Mouse (Mus musculus) gastrocnemius, postnatal 14 days (tissue): ENCODE measurements around the gene Ltbp1. TPM values are rescaled to one million over a fixed set of nuclear protein-coding genes. Genes with fewer than 3 reads are reported as not detected.

Experiments used
- DNase-seq: peaks from one replicate; pipeline ENCODE4 v3.0.0; 2021; ENCODE audit warnings: mixed read lengths
- intact Hi-C: fragments of 180-260 bp; cut with DNase I; formaldehyde crosslinking; loops from one replicate; pipeline ENCODE4 v1.15.1; 2025; ENCODE audit warnings: low total_unique reads
- total RNA-seq, 2 experiments: library from RNA; stranded (reverse); gene quantifications; 2 replicates each; pipeline ENCODE4 v1.2.3; 2021

The Ltbp1 gene
- total RNA-seq, 2 experiments from 2014 or later: 18.4 to 18.7 TPM

DNA sequence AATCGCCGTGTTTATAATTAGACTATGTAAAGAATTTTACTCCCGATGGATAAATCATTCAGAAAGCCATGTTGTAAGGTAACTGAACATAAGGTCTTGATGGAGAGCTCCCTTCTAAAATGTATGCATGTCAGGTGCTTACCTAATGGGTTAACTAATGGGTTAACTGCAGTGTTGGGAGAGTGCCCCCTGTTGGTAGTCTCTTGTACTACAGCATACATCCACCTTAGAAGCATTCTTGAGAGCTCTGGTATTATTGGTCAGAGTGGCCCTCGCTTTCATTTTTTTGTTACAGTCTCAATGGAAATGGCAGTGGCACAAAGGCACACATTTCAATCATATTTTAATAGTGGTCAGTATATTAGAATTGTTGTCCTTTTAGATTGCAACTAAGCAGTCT, 364.8 kb downstream of the Ltbp1 start:
- no peak for DNase-seq
- intact Hi-C loops: no loop called here

DNA sequence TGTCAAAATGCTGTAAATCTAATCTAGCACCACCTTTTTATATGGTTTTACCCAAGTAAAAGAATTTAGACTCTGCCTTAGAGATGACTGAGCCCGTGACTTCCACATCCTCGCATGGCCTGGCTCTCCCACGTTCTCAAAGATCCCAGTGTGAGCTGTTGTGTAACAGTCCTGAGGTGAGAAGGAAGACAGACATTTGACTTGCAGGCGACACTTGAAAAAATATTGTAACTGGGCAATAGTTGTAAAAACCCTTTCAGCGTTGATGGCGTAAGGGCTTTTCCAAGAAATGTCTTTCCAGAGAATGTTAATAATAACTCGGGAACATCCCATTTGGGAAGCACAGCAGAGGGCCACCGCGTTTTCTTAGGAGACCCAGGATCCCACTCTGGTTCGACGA, 366.3 kb downstream of the Ltbp1 start:
- intact Hi-C loops: no loop called here
- no peak for DNase-seq

DNA sequence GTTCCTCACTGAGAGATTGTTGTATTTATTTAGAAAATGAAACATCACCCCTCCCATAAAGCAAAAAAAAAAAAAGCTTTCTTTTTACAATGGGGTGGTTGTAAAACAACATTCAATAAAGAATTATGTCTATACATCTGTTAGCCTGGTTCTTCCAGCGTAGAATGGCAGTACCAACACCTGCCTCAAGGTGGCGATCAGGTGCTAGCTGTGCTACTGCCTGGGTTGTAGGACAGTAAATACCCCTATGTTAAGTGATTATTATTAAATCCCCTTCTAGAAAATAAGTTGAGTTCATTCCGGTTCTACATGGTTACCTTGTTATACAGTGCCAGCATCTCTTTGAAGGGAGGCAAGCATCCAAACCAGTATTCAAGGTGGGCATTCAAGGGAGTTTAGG, 367.0 kb downstream of the Ltbp1 start:
- DNase-seq: peak; percentile 19

DNA sequence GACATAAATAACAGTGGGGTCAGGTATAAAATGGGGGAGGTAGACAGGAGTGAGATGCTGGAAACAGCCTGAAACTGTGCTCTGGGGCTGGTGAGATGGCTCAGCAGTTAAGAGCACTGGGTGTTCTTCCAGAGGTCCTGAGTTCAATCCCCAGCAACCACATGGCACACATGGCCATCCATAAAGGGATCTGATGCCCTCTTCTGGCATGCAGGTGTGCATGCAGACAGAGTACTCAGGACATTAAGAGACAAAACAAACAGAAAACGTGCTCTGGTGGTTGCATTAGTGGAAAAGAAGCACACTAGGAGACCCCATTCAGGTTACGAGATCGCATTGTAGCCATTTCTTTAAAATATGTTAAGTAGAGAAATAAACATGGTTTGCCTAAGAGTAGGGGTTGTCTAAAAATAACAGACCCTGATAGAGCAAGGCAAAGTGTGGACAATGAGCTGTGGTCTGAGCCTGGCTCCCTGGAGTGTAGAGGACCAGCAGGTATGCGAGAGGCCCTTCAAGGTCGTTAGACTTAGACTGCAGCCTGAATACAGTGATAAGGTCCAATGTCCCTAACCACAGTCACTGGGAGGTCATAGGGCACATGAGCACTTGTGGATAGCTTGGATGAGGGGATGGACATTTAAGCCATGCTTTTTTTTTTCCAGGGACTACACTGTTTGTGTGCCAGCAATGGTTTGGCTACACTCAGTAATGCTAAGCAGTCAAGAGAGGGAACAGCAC, 369.1 kb downstream of the Ltbp1 start:
- DNase-seq: no peak
- intact Hi-C loops: no loop called here

More for the DNA sequence above, 367.0 kb downstream of the Ltbp1 start:
- intact Hi-C loops: no loop called here

DNA sequence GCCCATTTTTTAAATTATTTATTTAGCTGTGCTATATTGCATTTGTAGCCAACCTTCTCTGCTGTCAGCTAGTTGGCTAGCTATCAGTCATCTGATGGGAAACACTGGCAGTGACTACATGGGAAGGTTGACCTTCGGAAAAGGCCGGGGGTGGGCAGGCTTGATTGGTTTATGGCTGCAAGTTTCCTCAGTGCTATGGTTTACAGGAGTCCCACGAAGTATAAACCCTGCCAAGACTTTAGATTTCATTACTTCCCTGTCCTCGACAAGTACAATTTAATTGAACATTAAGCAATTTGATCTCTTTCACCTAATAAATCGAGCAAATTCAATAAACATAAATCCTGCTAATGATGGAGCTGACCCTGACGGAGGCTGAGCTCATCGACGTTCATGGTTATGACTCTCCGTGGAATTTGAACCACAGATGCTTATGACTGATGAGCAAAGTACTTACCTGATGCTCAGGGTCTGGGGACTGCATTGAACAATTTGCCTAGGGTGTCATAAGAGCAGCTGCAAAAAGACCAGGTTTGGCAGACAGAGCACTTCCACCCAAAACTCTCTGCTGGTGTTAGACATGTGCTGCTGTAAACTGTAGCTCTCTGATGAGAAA, 373.0 kb downstream of the Ltbp1 start:
- no peak for DNase-seq
- intact Hi-C loops: no loop called here

DNA sequence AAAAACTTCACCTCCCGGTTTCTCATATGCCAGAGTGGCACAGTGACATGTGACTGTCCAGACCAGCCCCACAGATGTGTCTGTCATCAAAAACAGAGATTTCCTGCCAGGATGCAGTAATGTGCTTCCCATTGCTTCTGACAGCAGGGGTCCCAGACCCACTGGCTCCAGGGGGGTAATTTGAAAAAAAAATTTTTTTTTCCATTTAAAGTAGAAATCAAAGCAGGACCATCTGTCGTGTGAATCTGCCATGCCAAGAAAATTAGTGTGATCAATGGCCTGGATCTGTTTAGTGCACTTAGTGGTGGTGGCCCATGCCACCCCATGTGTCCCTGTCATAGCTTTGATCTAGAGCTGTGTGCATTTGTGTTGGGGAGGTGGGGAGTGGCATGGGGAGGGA, 374.8 kb downstream of the Ltbp1 start:
- no peak for DNase-seq
- intact Hi-C loops: loop anchor here (10.0 kb wide), 1 partner anchor 365 kb away; no protein-coding TSS in a partner anchor

DNA sequence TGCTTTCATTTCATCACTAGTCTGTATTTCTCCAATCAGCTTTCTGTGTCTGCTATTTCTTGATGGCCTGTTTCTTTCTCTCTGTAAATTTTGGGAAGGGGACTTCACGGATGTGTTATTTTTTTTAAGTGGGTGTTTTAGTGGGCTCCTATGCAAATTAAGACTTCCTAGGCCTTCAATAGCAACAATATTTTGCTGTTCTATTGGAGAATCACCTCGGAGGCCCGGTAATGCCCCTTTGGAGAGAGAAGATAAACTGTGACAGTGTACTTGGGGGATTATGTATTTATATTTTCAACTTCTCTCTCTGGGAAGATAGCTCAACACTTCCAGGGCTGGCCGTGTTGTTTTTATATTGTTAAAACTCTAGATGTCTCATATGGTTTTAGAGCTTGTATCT, 383.0 kb downstream of the Ltbp1 start:
- intact Hi-C loops: loop anchor here (10.0 kb wide), 1 partner anchor 374 kb away; no protein-coding TSS in a partner anchor

DNA sequence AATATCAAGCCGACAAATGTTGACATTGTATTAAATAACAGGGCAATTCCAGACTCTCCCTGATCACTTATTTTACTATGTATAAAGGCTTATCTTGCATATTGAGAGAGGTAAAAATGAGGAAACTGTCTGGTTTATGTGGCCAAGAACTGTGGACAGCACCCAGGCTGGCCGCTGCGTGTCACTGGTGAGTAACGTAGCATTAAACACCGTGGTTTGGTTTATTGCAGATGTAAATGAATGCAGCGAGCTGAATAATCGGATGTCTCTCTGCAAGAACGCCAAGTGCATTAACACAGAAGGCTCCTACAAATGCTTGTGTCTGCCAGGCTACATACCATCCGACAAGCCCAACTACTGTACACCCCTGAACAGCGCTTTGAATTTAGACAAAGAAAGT, 384.8 kb downstream of the Ltbp1 start:
- no peak for DNase-seq
- intact Hi-C loops: loop anchor here (10.0 kb wide), 1 partner anchor 145 kb away; no protein-coding TSS in a partner anchor

More for the DNA sequence above, 383.0 kb downstream of the Ltbp1 start:
- no peak for DNase-seq

DNA sequence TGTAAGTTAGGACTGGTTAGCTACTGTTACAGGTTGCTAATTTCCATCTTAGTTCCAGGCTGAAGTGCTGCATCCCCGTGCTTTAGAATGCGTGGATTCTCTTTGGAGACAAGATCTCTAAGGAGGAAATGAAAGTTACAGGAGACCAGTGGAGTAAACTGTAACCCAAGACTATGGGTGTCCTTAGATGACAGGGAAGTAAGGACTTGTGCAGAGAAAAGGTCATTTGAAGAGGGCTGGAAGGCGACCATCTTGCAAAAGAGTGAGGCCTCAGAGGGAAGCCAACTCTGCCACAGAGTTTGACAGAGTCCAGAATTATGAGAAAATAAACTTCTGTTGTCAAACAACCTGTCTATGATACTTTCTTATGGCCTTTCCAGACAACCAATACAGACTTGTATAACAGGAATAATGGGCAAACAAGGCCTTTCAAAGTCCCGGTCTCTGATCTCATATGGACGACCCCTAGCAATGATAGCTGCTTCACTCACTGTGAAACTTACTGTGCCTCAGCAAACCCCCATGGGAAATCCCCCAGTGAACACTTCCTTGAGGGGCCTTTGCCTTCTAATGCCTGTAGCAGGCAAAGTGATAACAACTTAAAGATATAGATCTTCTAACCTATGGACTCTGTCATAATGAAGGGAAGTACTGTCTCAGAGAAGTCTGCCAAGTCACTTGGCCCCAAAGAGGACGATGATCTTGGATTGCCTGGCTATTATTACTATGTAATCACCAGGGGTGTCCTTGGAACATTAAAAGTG, 386.2 kb downstream of the Ltbp1 start:
- no peak for DNase-seq

DNA sequence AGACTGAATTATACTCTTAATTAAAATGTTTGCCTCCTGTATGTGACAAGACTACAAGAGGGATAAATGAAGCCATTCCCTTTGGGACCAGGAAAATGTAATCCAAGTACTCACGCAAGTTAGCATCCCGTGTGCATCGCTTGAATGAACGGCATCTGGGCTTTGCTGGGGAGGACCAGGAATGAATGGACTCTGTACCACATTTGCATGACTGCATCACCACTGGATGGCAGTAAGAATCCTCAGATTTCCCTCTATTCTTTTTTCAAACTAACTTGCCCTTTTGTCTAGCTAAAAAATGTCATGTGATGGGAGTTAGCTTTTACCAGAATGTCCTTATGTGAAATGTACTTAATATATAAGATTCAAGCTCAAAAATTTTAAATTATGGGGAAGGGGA, 401.0 kb downstream of the Ltbp1 start:
- intact Hi-C loops: no loop called here
- DNase-seq: no peak

More for the DNA sequence above, 386.2 kb downstream of the Ltbp1 start:
- intact Hi-C loops: loop anchor here (10.0 kb wide), 1 partner anchor 143 kb away; no protein-coding TSS in a partner anchor

DNA sequence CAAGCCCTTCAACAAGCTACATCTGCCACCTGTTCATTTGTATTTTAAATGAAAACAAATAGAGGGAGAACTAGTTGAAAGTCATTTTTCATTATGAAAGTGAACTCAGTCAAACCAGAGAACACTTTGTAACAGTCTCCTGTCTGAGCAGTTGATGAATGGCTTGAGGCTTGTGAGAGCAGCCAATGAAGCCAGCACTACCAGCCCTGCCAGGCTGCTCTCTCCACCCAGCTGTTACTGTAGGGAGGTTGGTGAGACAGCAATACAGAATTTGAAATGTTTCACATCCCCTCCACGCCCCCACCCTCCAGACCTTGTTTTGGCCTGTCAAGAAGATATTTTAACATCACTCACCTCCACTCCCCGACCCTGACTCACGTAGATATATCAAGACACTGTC, 411.5 kb downstream of the Ltbp1 start:
- no peak for DNase-seq
- intact Hi-C loops: no loop called here

DNA sequence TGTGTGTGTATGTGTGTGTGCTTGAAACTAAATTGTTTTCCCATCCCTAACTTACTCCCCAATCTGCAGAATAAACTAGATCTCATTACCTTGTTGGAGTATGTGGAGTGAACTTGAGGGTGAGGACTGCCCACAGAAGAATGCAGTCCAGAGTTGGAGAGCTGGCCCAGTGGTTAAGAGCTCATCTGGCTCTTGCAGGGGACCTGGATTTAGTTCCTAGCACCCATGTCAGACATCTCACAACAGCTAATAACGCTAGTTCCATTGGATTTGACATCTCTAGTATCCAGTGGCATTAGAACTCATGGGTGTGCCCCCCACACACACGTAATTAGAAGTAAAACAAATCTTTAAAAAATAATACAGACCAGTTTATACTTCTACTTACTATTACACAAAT, 428.8 kb downstream of the Ltbp1 start:
- intact Hi-C loops: no loop called here
- no peak for DNase-seq

DNA sequence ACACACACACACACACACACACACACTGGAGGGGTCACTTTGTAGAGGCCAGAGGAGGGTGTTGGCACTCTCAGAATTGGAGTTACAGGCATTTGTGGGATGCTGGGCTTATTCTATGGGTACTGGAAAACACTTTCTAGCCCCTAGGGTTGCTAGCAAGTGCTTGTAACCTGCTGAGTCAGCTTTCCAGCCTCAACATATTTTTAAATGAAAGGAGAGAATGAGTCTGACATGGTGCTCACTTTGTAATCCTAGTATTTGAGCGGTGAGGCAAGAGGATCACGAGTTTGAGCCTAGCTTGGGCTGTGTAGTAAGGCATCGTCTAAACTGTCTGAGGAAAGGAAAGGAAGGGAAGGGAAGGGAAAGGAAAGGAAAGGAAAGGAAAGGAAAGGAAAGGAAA, 429.5 kb downstream of the Ltbp1 start:
- intact Hi-C loops: no loop called here
- DNase-seq: no peak

DNA sequence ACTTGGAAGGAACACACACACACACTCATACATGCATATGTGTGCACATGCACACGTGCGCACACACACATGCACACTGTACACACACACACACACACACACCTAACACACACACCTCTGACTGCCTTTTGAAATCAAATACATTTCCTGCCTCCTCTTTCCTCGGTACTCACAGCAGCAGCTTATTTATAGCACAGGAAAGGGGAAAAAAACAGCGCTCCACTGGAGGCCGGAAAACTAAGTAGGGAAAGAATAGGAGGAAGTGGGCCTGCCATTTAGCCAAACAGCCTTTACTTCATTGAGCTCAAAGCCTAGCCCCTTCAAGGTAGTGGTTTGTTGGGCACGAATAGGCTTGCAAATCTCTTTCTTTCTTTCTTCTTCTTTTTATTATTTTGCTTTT, 430.2 kb downstream of the Ltbp1 start, which contains the start of gene Rasgrp3:
TSS of gene Rasgrp3 (plus strand) at position 298 of the 400 bp plus-strand sequence.
- no peak for DNase-seq
- intact Hi-C loops: no loop called here

DNA sequence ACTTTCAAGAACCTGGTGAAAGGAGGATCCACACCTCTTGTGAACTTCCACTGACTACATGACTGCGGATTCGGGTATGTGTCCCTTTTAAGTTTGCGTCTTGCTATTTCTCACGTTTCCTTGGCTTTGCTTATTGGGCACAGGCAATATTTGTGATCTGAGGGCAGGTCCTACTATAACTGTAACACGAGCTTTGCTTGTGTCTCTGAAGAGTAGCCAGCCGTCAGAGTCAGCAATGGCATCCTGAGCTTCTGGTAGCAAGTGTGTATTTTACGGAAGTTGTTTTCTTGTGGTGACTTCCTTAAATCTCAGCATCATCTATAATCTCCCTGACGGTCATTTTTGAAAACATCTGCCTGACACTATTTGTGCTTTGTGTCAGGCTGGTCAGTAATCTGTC, 430.7 kb downstream of the Ltbp1 start:
- intact Hi-C loops: no loop called here
- DNase-seq: peak; percentile 19

DNA sequence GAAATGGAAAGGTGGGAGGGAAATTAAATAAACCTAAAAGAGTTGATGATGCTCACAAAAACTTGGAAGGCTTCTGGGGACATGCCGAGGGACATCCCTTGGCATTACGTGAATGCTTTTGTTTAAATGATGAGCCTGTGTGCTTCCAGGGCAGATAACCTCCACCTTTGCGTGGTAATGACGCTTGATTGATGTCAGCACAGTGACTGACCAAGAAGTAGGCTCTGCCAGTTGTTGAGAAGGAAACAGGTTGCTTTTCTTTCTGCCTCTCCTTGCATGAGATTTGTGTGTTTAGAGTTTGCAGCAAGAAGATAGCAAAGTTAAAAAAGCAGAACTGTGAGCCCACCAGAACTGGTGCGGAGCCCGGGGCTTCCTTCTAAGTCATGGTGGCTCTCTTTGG, 431.5 kb downstream of the Ltbp1 start:
- intact Hi-C loops: no loop called here
- DNase-seq: no peak

DNA sequence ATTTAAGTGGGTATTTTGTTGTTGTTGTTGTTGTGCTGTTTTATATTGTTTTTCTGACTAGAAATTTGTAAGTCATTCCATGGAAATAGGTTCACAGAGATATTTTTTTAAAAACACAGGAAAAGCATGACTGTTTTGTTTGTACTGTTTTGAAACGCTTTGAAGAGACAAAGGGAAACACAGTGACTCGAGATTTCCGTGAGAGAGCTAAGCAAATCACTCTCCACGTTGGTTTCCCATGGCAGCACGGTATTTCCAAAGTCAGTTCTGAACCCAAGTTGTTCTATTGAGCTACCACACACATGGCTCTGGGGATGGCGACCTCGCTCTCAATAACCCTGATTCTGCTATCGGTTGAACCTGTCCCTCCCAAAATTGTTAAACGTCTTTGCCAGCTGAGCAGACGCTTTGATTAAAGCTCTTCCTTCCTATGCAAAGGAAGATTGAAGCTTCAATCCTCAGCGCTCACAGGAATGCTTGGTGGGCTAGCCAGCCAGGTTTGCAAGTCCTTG, 431.9 kb downstream of the Ltbp1 start:
- no peak for DNase-seq
- intact Hi-C loops: no loop called here

DNA sequence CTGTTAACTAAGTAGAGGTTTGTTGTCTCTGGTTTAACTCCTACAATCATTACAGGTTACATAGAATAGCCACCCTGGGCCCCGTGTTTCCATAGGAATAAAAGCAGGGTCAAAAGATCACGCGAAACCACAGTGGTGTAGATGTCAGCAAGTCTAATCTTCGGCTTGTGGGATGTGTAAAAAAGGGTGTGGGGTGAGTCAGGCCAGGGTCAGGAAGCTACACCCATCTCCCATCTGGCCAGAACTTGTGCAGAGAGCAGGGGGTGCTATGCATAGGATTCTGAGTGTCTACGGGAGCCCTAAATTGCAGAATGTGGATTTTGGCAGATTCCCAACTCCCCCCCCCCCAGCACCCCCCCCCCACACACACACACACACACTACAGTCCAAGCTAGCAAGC, 432.8 kb downstream of the Ltbp1 start:
- intact Hi-C loops: no loop called here
- no peak for DNase-seq

DNA sequence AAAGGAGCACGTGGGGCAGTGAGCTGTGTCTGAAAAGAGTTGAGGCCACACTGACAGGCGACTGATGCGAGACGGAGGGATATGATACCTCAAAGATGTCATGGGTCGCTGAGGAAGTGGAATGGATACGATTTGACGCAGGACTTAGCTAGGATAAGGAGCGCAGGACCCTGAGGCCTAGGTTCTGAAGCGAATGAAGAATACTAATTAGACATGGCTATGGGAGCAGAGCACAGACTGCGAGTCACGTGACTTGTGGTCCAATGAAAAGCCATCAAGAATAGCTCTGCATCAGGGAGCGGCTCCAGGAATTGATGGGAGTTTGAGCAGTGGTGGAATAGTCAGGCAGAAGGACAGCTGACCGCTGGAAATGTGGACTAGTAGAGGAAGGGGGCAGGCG, 433.7 kb downstream of the Ltbp1 start:
- intact Hi-C loops: no loop called here
- no peak for DNase-seq

DNA sequence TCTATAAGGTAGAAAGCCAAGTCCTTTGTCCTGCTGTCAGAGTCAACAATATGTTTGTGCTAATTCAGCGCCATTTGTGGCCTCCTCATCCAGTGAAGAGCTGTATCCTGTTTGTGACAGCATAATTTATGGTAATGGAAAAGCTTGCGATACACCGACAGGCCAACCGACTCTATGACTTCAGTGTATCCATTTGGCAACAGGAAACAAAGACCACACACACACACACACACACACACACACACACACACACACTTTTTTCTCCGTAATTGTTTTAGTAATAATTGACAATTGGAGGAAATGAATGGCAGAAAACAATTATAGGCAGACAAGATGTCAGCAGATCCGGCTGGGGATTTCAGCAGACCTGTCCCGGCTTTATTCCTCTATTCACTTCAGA, 435.3 kb downstream of the Ltbp1 start:
- no peak for DNase-seq
- intact Hi-C loops: no loop called here
